In genomic region chr19:6428501-6429200, GRCm38 (mm10) we compare ENCODE assay signal across 8 mouse cellular contexts. TPM values are rescaled to one million over a fixed set of nuclear protein-coding genes. Genes with fewer than 3 reads are reported as not detected.
DNase-seq lines count a peak whose midpoint lies in the region; ATAC-seq lines count a peak whose summit lies in the region.

No protein-coding gene starts in this region.

- H3K4me1 ChIP-seq in hindbrain, embryonic 12.5 days: peaks cover 69% of the 10 kb centered on the region

- H3K4me2 ChIP-seq in hindbrain, embryonic 12.5 days (replicated peaks): peak overlapping the region; percentile 67

- DNase-seq in cerebellum, postnatal 10 days: peak; percentile 65 to 67
- no peak for DNase-seq in cerebellum, adult 18-20 months
- DNase-seq in R1 (ENCODE audit: low read depth, low spot score): peak; percentile 99
- peak; percentile 60 for DNase-seq in mesoderm, embryonic 11.5 days (ENCODE audit: low read depth, low spot score)
- DNase-seq in testis, postnatal 14 days (ENCODE audit: low spot score): peak; percentile 59
- DNase-seq in spleen, adult 12 weeks (ENCODE audit: low spot score): no peak
- DNase-seq in spleen, postnatal 4 days (ENCODE audit: low spot score in 2 of 2): no peak

- ATAC-seq in hindbrain, embryonic 12.5 days (ENCODE audit: low FRiP score): peak; percentile 46

- WGBS in hindbrain, embryonic 12.5 days: under 1% methylated on average over 60 of the region's 60 CpGs

- H3K36me3 ChIP-seq in hindbrain, embryonic 12.5 days: peaks cover 11% of the 10 kb centered on the region; the same call in 1 of the 2 replicates

- peak overlapping the region; percentile 37 for H3K4me3 ChIP-seq in hindbrain, embryonic 12.5 days

- H3K27me3 ChIP-seq in hindbrain, embryonic 12.5 days: peaks cover 54% of the 10 kb centered on the region

- no peaks in the 10 kb centered on the region for H3K9me3 ChIP-seq in hindbrain, embryonic 12.5 days (replicated peaks)

- no peak overlapping the region for H3K27ac ChIP-seq in hindbrain, embryonic 12.5 days

- peak overlapping the region; percentile 54 for H3K9ac ChIP-seq in hindbrain, embryonic 12.5 days

RNA-seq across cellular contexts. Expression of gene Nrxn2, which starts 10.1 kb away (rescaled TPM):
- 21.3 and 23.0 TPM in 2 replicates for polyA plus RNA-seq in hindbrain, embryonic 12.5 days (2016; fragmentation: Nextera tagmentation; extraction: Ambion mirVana)

RNA-seq across cellular contexts. Expression of gene Rasgrp2, which starts 29.5 kb away (rescaled TPM):
- polyA plus RNA-seq in hindbrain, embryonic 12.5 days (2016; fragmentation: Nextera tagmentation; extraction: Ambion mirVana): 20.0 and 23.0 TPM in 2 replicates

RNA-seq across cellular contexts. Expression of gene Pygm, which starts 44.5 kb away (rescaled TPM):
- 1.8 and 3.9 TPM in 2 replicates for polyA plus RNA-seq in hindbrain, embryonic 12.5 days (2016; fragmentation: Nextera tagmentation; extraction: Ambion mirVana)

Comparison
In these comparisons a context has a peak if more than half of its experiments do, and no peak if none do; other contexts are left out.
1. DNase-seq: peak in cerebellum, postnatal 10 days (2 of 2), R1 (single experiment), mesoderm, embryonic 11.5 days (single experiment) and testis, postnatal 14 days (single experiment); none in cerebellum, adult 18-20 months (0 of 2), spleen, adult 12 weeks (single experiment) and spleen, postnatal 4 days (0 of 2).